Mouse (Mus musculus) right cerebral cortex, adult 2 months (tissue): ENCODE measurements around the gene Rln1.
A peak's percentile ranks its signal among the peaks of the same experiment; 100 is the strongest.

Source experiments
- DNase-seq, 2 experiments: peaks; one replicate each; pipeline ENCODE4 v3.0.0; 2021 to 2022; ENCODE audit warnings: low spot score in 2 of 2

Gene Rln1

GRCm38 (mm10) chr19:29296166-29296565, 38.3 kb downstream of the Rln1 start:
- no peak for DNase-seq

- DNase-seq: no peak
Observed at GRCm38 (mm10) chr19:29294756-29295155, 39.7 kb downstream of the Rln1 start.

- DNase-seq: no peak
Observed at GRCm38 (mm10) chr19:29292546-29292945, 41.9 kb downstream of the Rln1 start.

- no peak for DNase-seq
Observed at GRCm38 (mm10) chr19:29291532-29291931, 42.9 kb downstream of the Rln1 start.

GRCm38 (mm10) chr19:29287863-29288262, 46.6 kb downstream of the Rln1 start:
- DNase-seq: no peak

GRCm38 (mm10) chr19:29285451-29285869, 49.0 kb downstream of the Rln1 start:
- peak; percentile 37 to 54 for DNase-seq
